Mouse (Mus musculus) E14TG2a.4 (cell line): ENCODE measurements at regions not wholly inside any gene's neighbourhood (a gene's known extent, or its start where the extent isn't known, plus 50 kb on each side); places are given as distances from the start of the nearest gene placed in this dataset.

Source experiments
- CTCF ChIP-seq: conservative IDR thresholded peaks from 2 replicates; pipeline ENCODE4 v1.5.1; 2014; ENCODE audit warnings: low read length
- NANOG ChIP-seq: IDR thresholded peaks from 2 replicates; pipeline ENCODE4 v1.6.1; 2014; ENCODE audit warnings: borderline replicate concordance, low read length, mixed read lengths
- POU5F1 ChIP-seq: IDR thresholded peaks from 2 replicates; pipeline ENCODE4 v1.6.1; 2014; ENCODE audit warnings: low read length, borderline replicate concordance

- no peak for TF ChIP-seq CTCF
- TF ChIP-seq NANOG = no peak
- no peak for TF ChIP-seq POU5F1
These were observed 823.1 kb downstream of the Efna5 start for GRCm38 (mm10) chr17:62058016-62058415.
